Mouse (Mus musculus) T-cell, adult 2 months (primary cell): ENCODE results near the gene Sik1.
"Not testable (repeated sequence)": the region's sequence is repeated elsewhere in the genome, so short reads cannot be mapped to it uniquely, and the experiment has no call there.

Experiments used
- DNase-seq: peaks from one replicate; pipeline ENCODE4 v3.0.0; 2022; ENCODE audit warnings: low spot score

The Sik1 gene

GRCm38 (mm10) chr17:31855597-31856518, at the start of gene Sik1:
Sik1 (minus strand) TSS chr17:31855804.
- peak; percentile 98 for DNase-seq

- DNase-seq, result peak; percentile 16
These were observed 49.7 kb upstream of the Sik1 start for GRCm38 (mm10) chr17:31905201-31905790.

GRCm38 (mm10) chr17:31904036-31904435, 48.4 kb upstream of the Sik1 start:
- DNase-seq, result no peak

GRCm38 (mm10) chr17:31902630-31903198, 47.1 kb upstream of the Sik1 start:
- DNase-seq, result no peak

- DNase-seq, result no peak
These were observed 46.0 kb upstream of the Sik1 start for GRCm38 (mm10) chr17:31901461-31902204.

- DNase-seq, result no peak
These were observed 43.3 kb upstream of the Sik1 start for GRCm38 (mm10) chr17:31898941-31899340.

- no peak for DNase-seq
These were observed 41.7 kb upstream of the Sik1 start for GRCm38 (mm10) chr17:31897186-31897793.

- DNase-seq, result no peak
These were observed 41.1 kb upstream of the Sik1 start for GRCm38 (mm10) chr17:31896751-31897150.

GRCm38 (mm10) chr17:31896311-31896710, 40.7 kb upstream of the Sik1 start:
- no peak for DNase-seq

- no peak for DNase-seq
These were observed 37.9 kb upstream of the Sik1 start for GRCm38 (mm10) chr17:31893371-31894060.

GRCm38 (mm10) chr17:31892750-31893149, 37.1 kb upstream of the Sik1 start:
- DNase-seq, result no peak

- no peak for DNase-seq
These were observed 36.3 kb upstream of the Sik1 start for GRCm38 (mm10) chr17:31891858-31892257.

- no peak for DNase-seq
These were observed 34.8 kb upstream of the Sik1 start for GRCm38 (mm10) chr17:31890311-31890951.

- peak; percentile 15 for DNase-seq
These were observed 34.0 kb upstream of the Sik1 start for GRCm38 (mm10) chr17:31889446-31890201.

GRCm38 (mm10) chr17:31888540-31888939, 32.9 kb upstream of the Sik1 start:
- DNase-seq, result no peak

GRCm38 (mm10) chr17:31884676-31885075, 29.1 kb upstream of the Sik1 start:
- DNase-seq, result not testable (repeated sequence)

- no peak for DNase-seq
These were observed 23.8 kb upstream of the Sik1 start for GRCm38 (mm10) chr17:31879406-31879805.

- no peak for DNase-seq
These were observed 22.1 kb upstream of the Sik1 start for GRCm38 (mm10) chr17:31877650-31878141.

GRCm38 (mm10) chr17:31877181-31877581, 21.6 kb upstream of the Sik1 start:
- DNase-seq, result no peak

GRCm38 (mm10) chr17:31876775-31877174, 21.2 kb upstream of the Sik1 start:
- DNase-seq, result no peak
